Mouse (Mus musculus) kidney, postnatal 0 days (tissue): Measurements from ENCODE around the gene Por. TPM values are rescaled to one million over a fixed set of nuclear protein-coding genes. Genes with fewer than 3 reads are reported as not detected.

Experiments
- ATAC-seq: fragments of 200-750 bp; cut with Nextera tagmentation; replicated peaks from 2 replicates; pipeline ENCODE4 v1.8.0; 2017; ENCODE audit warnings: low read depth, moderate number of reproducible peaks, moderate TSS enrichment, moderate library complexity; ENCODE audit not compliant: low FRiP score
- DNase-seq: peaks from one replicate; pipeline ENCODE4 v3.0.0-alpha.2; 2016; ENCODE audit warnings: low spot score
- H3K27ac ChIP-seq: fragments of 300-500 bp; sonication (generic); 2 replicates; pipeline ENCODE4 v1.5.1; 2014; ENCODE audit warnings: mild to moderate bottlenecking
- H3K27me3 ChIP-seq: fragments of 300-500 bp; sonication (generic); 2 replicates; pipeline ENCODE4 v1.6.1; 2014; ENCODE audit warnings: low read length, mixed read lengths; ENCODE audit not compliant: insufficient read depth
- H3K36me3 ChIP-seq: fragments of 300-500 bp; sonication (generic); 2 replicates; pipeline ENCODE4 v1.6.1; 2014; ENCODE audit warnings: low read length, mixed read lengths; ENCODE audit not compliant: insufficient read depth
- H3K4me1 ChIP-seq: fragments of 300-500 bp; sonication (generic); replicated peaks from 2 replicates; pipeline ENCODE4 v1.6.1; 2014; ENCODE audit warnings: antibody characterized with exemption, low read length, mixed read lengths; ENCODE audit not compliant: insufficient read depth
- H3K4me2 ChIP-seq: fragments of 300-500 bp; sonication (generic); 2 replicates; pipeline ENCODE4 v1.6.1; 2014; ENCODE audit warnings: mild to moderate bottlenecking, low read length, moderate library complexity, mixed read lengths
- H3K4me3 ChIP-seq: fragments of 300-500 bp; sonication (generic); replicated peaks from 2 replicates; pipeline ENCODE4 v1.5.1; 2014; ENCODE audit warnings: low read depth, low read length
- H3K9ac ChIP-seq: fragments of 300-500 bp; sonication (generic); 2 replicates; pipeline ENCODE4 v1.6.1; 2014; ENCODE audit warnings: low read depth, low read length
- H3K9me3 ChIP-seq: fragments of 300-500 bp; sonication (generic); replicated peaks from 2 replicates; pipeline ENCODE4 v1.6.1; 2016; ENCODE audit warnings: low read length, inconsistent platforms, mixed read lengths
- CTCF ChIP-seq: IDR thresholded peaks from 2 replicates; pipeline ENCODE4 v1.5.1; 2016; ENCODE audit warnings: antibody characterized with exemption, low read depth, mild to moderate bottlenecking, moderate library complexity
- WGBS: fragments of 180-500 bp; shearing (Covaris S2); extraction: QIAGEN DNeasy Blood & Tissue Kit; methylation state at CpG from one replicate; pipeline ENCODE4 v1.1.7; 2014; 5-methylcytosine and 5-hydroxymethylcytosine counted together
- polyA plus RNA-seq: library from polyadenylated mRNA; unstranded; fragments of >200 nt; fragmentation: Nextera tagmentation; extraction: Ambion mirVana; gene quantifications from 2 replicates; pipeline ENCODE4 v1.2.1, GENCODE M21; 2015

Por gene
- polyA plus RNA-seq, 1 experiment from 2014 or later, result 86.4 TPM

GRCm38 (mm10) chr5:135719586-135720120, 49.8 kb downstream of the Por start:
- H3K9me3 ChIP-seq, result no peaks in the 10 kb centered on the region
- TF ChIP-seq CTCF, result no peak
- H3K4me3 ChIP-seq, result no peak overlapping the region
- DNase-seq, result no peak
- no peak overlapping the region for H3K9ac ChIP-seq
- H3K27me3 ChIP-seq, result no peaks in the 10 kb centered on the region
- H3K4me2 ChIP-seq, result no peak overlapping the region
- peaks cover 4% of the 10 kb centered on the region for H3K4me1 ChIP-seq
- ATAC-seq, result no peak
- no peak overlapping the region for H3K27ac ChIP-seq
- 64% methylated on average over 10 of the region's 10 CpGs for WGBS
- H3K36me3 ChIP-seq, result peaks cover 13% of the 10 kb centered on the region

- Histone ChIP-seq H3K4me1 (peaks cover 8% of the 10 kb centered on the region), H3K36me3 (peaks cover 13% of the 10 kb centered on the region), H3K4me3 (no peak overlapping the region), H3K9ac (no peak overlapping the region), H3K4me2 (no peak overlapping the region), H3K27ac (no peak overlapping the region), H3K9me3 (no peaks in the 10 kb centered on the region), H3K27me3 (no peaks in the 10 kb centered on the region)
- ATAC-seq (no peak), DNase-seq (no peak)
- no peak for TF ChIP-seq CTCF
- 69% methylated on average over 3 of the region's 3 CpGs for WGBS
Observed at GRCm38 (mm10) chr5:135720121-135720520, 50.3 kb downstream of the Por start.

- no peaks in the 10 kb centered on the region for H3K9me3 ChIP-seq
- no peaks in the 10 kb centered on the region for H3K27me3 ChIP-seq
- H3K36me3 ChIP-seq, result peaks cover 13% of the 10 kb centered on the region
- H3K27ac ChIP-seq, result no peak overlapping the region
- H3K4me3 ChIP-seq, result no peak overlapping the region
- DNase-seq (no peak), ATAC-seq (no peak)
- TF ChIP-seq CTCF, result no peak
- H3K4me1 ChIP-seq, result peaks cover 18% of the 10 kb centered on the region
- WGBS, result 81% methylated on average over 8 of the region's 8 CpGs
- no peak overlapping the region for H3K4me2 ChIP-seq
- H3K9ac ChIP-seq, result no peak overlapping the region
Observed at GRCm38 (mm10) chr5:135721076-135721475, 51.2 kb downstream of the Por start.

- Histone ChIP-seq H3K27ac (peak overlapping the region; percentile 8; the same call in 1 of the 2 replicates), H3K4me2 (no peak overlapping the region), H3K4me3 (no peak overlapping the region), H3K36me3 (peaks cover 7% of the 10 kb centered on the region), H3K27me3 (no peaks in the 10 kb centered on the region), H3K4me1 (peaks cover 20% of the 10 kb centered on the region), H3K9me3 (no peaks in the 10 kb centered on the region), H3K9ac (no peak overlapping the region)
- DNase-seq, result no peak
- TF ChIP-seq CTCF, result no peak
- ATAC-seq, result no peak
- WGBS, result 79% methylated on average over 11 of the region's 11 CpGs
Observed at GRCm38 (mm10) chr5:135722121-135722520, 52.3 kb downstream of the Por start.

GRCm38 (mm10) chr5:135723165-135723751, 53.4 kb downstream of the Por start:
- Histone ChIP-seq H3K4me3 (no peak overlapping the region), H3K4me1 (peaks cover 20% of the 10 kb centered on the region), H3K9ac (no peak overlapping the region), H3K36me3 (no peaks in the 10 kb centered on the region), H3K27me3 (no peaks in the 10 kb centered on the region), H3K4me2 (no peak overlapping the region), H3K9me3 (no peaks in the 10 kb centered on the region), H3K27ac (no peak overlapping the region)
- ATAC-seq (no peak), DNase-seq (no peak)
- no peak for TF ChIP-seq CTCF
- 55% methylated on average over 3 of the region's 3 CpGs for WGBS

- TF ChIP-seq CTCF, result peak; percentile 1; the same call in 1 of the 2 replicates
- peaks cover 20% of the 10 kb centered on the region for H3K4me1 ChIP-seq
- H3K36me3 ChIP-seq, result peaks cover 9% of the 10 kb centered on the region
- DNase-seq (peak; percentile 32), ATAC-seq (no peak)
- peak overlapping the region; percentile 38 for H3K4me2 ChIP-seq
- 20% methylated on average over 9 of the region's 9 CpGs for WGBS
- H3K27me3 ChIP-seq, result no peaks in the 10 kb centered on the region
- no peaks in the 10 kb centered on the region for H3K9me3 ChIP-seq
- H3K27ac ChIP-seq, result peak overlapping the region; percentile 58; the same call in 1 of the 2 replicates
- no peak overlapping the region for H3K4me3 ChIP-seq
- no peak overlapping the region for H3K9ac ChIP-seq
Observed at GRCm38 (mm10) chr5:135724536-135725322, 54.9 kb downstream of the Por start.
